Mouse (Mus musculus) left cerebral cortex, postnatal 25 days (tissue): ENCODE measurements at regions not wholly inside any gene's neighbourhood (a gene's known extent, or its start where the extent isn't known, plus 50 kb on each side); places are given as distances from the start of the nearest gene placed in this dataset.

Experiments used
- DNase-seq, 2 experiments: peaks; one replicate each; pipeline ENCODE4 v3.0.0; 2022; ENCODE audit warnings: low spot score in 2 of 2, mixed read lengths in 1 of 2
- intact Hi-C: fragments of 180-260 bp; cut with DNase I; formaldehyde crosslinking; loops from one replicate; pipeline ENCODE4 v1.15.1; 2025

DNA sequence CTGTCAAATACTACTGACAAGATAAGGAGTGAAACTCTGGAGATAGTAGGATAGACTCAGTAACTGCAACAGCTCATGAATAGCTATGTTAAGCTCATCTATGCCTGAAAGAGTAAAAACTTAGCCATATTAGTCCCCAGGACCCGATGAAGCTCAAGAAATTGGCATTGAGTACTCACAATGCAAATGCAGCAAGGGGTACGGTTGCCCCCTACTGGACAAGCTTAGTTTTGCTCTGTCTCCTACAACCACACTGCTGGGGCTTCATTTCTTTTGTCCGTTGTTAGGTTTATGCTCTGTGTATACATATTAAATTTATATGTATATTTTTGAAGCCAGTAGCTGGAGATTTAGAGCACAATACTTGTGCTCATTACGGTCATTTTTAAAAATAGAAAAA is 74.4 kb upstream of the Mup5 start:
- intact Hi-C loops: no loop called here

GRCm38 (mm10) chr4:61902136-61902535 is 67.1 kb upstream of the Mup5 start:
- DNase-seq: no peak
- intact Hi-C loops: no loop called here

More for the DNA sequence above, 74.4 kb upstream of the Mup5 start:
- peak; percentile 11 to 15 for DNase-seq

DNA sequence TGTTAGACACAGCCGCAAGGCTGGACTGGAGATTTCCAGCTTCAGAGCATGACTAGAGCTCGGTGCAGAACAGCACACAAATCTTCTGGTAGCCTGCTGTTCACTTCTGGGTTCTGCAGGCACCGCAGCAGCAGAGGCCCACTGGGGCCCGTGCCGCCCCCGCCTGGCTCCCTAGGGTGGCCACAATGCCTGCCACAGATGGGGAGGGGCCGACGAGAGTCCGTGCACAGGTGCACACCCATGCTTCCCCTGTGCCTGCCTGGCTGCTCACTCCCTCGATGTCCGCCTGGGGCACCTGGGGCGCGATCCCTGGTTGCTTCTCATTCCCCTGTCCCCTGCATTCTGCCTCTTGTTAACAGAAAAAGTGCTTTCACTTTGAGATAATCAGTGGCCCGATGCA is 63.2 kb upstream of the Mup5 start:
- DNase-seq: no peak
- intact Hi-C loops: no loop called here

DNA sequence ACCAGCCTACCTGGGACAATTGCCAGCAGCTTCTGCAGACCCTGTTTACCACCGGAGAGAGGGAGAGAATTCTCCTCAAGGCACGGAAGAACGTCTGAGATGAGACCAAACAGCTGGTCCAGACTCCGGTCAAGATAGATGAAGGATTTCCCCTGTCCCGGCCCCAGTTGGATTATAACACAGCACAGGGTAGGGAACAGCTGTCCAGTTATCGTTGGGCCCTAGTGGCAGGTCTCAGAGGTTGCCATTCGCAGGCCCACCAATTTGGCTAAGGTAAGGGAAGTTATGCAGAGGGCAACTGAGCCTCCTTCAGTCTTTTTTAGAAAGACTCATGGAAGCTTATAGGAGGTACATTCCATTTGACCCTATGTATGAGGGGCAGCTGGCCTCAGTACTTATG is 62.1 kb upstream of the Mup5 start:
- no peak for DNase-seq
- intact Hi-C loops: no loop called here
